In the genomic region with DNA sequence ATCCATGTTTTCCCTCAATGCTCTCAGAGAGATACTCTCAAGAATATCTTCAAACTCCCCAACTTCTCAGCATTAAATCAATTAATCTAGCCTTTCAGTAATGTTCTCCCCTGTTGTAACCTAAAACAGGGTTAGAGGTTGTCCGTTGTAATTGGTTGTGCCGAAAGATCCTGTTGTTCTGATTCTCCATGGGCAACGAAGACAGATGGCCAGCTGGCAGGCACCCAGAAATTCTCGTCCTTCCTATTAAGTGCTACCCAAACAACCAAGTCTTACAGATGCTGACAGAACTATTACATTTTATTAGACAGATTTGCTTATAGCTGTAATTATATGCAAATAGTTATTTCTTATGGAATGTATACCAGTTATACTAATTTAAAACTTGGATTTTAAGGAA, we compare ENCODE assay signal across 21 mouse cellular contexts.
DNase-seq lines count a peak whose midpoint lies in the region; ATAC-seq and TF ChIP-seq lines count a peak whose summit lies in the region.
"Had no signal": no experiment of that assay in that cellular context is flagged by ENCODE, and none has a peak within 500 bp of the region (broad histone marks: within the 10 kb centered on the region; RNA-seq: fewer than 3 reads in every experiment).

No protein-coding gene starts in this region.

- TF ChIP-seq CTCF in kidney, adult 2 months (conservative IDR thresholded peaks at IDR 0.05; ENCODE audit: insufficient read depth, insufficient read length, low read depth, low read length) = no peak
- TF ChIP-seq CTCF in brain, embryonic 14.5 days (IDR thresholded peaks at IDR 0.05; ENCODE audit: borderline replicate concordance, extremely low read depth, insufficient read depth, insufficient read length) = no peak

- H3K9ac ChIP-seq in forebrain, embryonic 12.5 days = no peak overlapping the region
- H3K9ac ChIP-seq in forebrain, embryonic 16.5 days (replicated peaks; ENCODE audit: low read depth, low read length) = no peak overlapping the region
- H3K9ac ChIP-seq: neural tube, embryonic 15.5 days had no signal

- H3K4me2 ChIP-seq in forebrain, embryonic 12.5 days = no peak overlapping the region
- no peak overlapping the region for H3K4me2 ChIP-seq in forebrain, embryonic 16.5 days (ENCODE audit: low read length)
- H3K4me2 ChIP-seq: heart, embryonic 11.5 days; neural tube, embryonic 15.5 days had no signal

- no peaks in the 10 kb centered on the region for H3K9me3 ChIP-seq in forebrain, embryonic 12.5 days
- H3K9me3 ChIP-seq in forebrain, embryonic 16.5 days (ENCODE audit: control insufficient read depth, low read length) = no peaks in the 10 kb centered on the region
- H3K9me3 ChIP-seq: midbrain, embryonic 10.5 days; neural tube, embryonic 15.5 days had no signal

- DNase-seq in kidney, postnatal 14 days = peak; percentile 2
- DNase-seq in kidney, adult 2 months = no peak
- peak; percentile 5 to 38 for DNase-seq in lung, postnatal 4 days
- no peak for DNase-seq in lung, postnatal 25 days (ENCODE audit: low spot score)
- DNase-seq in brain, embryonic 14.5 days (ENCODE audit: low read depth) = peak; percentile 86
- DNase-seq in urinary bladder, postnatal 4 days (ENCODE audit: low spot score in 2 of 2) = no peak
- DNase-seq: adrenal gland, postnatal 25 days; cerebellum, adult 2 months; gastrocnemius, adult 2 months; heart, postnatal 10 days; kidney, adult 11 months; kidney, postnatal 36 days; liver; thymus, adult 2 months had no signal

- no peaks in the 10 kb centered on the region for H3K27me3 ChIP-seq in forebrain, embryonic 12.5 days
- H3K27me3 ChIP-seq in forebrain, embryonic 16.5 days (replicated peaks; ENCODE audit: control insufficient read depth, insufficient read depth, low read length) = no peaks in the 10 kb centered on the region
- no peaks in the 10 kb centered on the region for H3K27me3 ChIP-seq in kidney, adult 2 months (replicated peaks; ENCODE audit: control insufficient read depth, insufficient read depth, low read length)
- H3K27me3 ChIP-seq: neural tube, embryonic 15.5 days had no signal

- no peaks in the 10 kb centered on the region for H3K36me3 ChIP-seq in forebrain, embryonic 12.5 days (replicated peaks)
- H3K36me3 ChIP-seq in forebrain, embryonic 16.5 days (ENCODE audit: control insufficient read depth, insufficient read depth) = no peaks in the 10 kb centered on the region
- H3K36me3 ChIP-seq in kidney, adult 2 months (ENCODE audit: control insufficient read depth, insufficient read depth, low read length) = no peaks in the 10 kb centered on the region
- H3K36me3 ChIP-seq: midbrain, embryonic 10.5 days; neural tube, embryonic 15.5 days had no signal

- TF ChIP-seq POLR2A in kidney, adult 2 months (IDR thresholded peaks at IDR 0.05; ENCODE audit: low read depth, low read length) = no peak
- no peak for TF ChIP-seq POLR2A in brain, embryonic 14.5 days (IDR thresholded peaks at IDR 0.05; ENCODE audit: borderline replicate concordance, extremely low read depth, insufficient read depth, insufficient read length, poor library complexity, severe bottlenecking)

- peaks cover 8% of the 10 kb centered on the region for H3K4me1 ChIP-seq in forebrain, embryonic 12.5 days
- H3K4me1 ChIP-seq in forebrain, embryonic 16.5 days (replicated peaks; ENCODE audit: control insufficient read depth, insufficient read depth, low read length) = peaks cover 5% of the 10 kb centered on the region
- no peaks in the 10 kb centered on the region for H3K4me1 ChIP-seq in kidney, adult 2 months (ENCODE audit: control insufficient read depth, insufficient read depth, low read length)

- 57% methylated on average over 4 of the region's 4 CpGs for WGBS in forebrain, embryonic 12.5 days
- 12% methylated on average over 4 of the region's 4 CpGs for WGBS in forebrain, embryonic 16.5 days
- 62% methylated on average over 4 of the region's 4 CpGs for WGBS in kidney, adult 2 months

- ATAC-seq in forebrain, embryonic 12.5 days (ENCODE audit: low FRiP score) = peak; percentile 61; the same call in 1 of the 2 replicates
- no peak for ATAC-seq in forebrain, embryonic 16.5 days

- H3K27ac ChIP-seq in forebrain, embryonic 12.5 days = no peak overlapping the region
- H3K27ac ChIP-seq in forebrain, embryonic 16.5 days (ENCODE audit: low read length) = no peak overlapping the region
- H3K27ac ChIP-seq in kidney, adult 2 months (ENCODE audit: insufficient read depth, low read depth, low read length) = no peak overlapping the region
- H3K27ac ChIP-seq: gastrocnemius, adult 2 months; macrophage; midbrain, embryonic 10.5 days; neural tube, embryonic 15.5 days had no signal

- no peak overlapping the region for H3K4me3 ChIP-seq in forebrain, embryonic 12.5 days (replicated peaks)
- H3K4me3 ChIP-seq in forebrain, embryonic 16.5 days (replicated peaks; ENCODE audit: low read length) = no peak overlapping the region
- H3K4me3 ChIP-seq in kidney, adult 2 months (ENCODE audit: insufficient read depth, low read depth, low read length) = no peak overlapping the region
- H3K4me3 ChIP-seq: erythroblast, embryonic 14.5 days; gastrocnemius, adult 2 months; midbrain, embryonic 10.5 days; neural tube, embryonic 15.5 days had no signal

Comparison
In these comparisons a context has a peak if more than half of its experiments do, and no peak if none do; other contexts are left out.
1. DNase-seq: peak in kidney, postnatal 14 days (single experiment), lung, postnatal 4 days (2 of 2) and brain, embryonic 14.5 days (single experiment); none in kidney, adult 2 months (single experiment), lung, postnatal 25 days (single experiment) and urinary bladder, postnatal 4 days (0 of 2).